Comparison of ENCODE assay signal across 25 mouse cellular contexts in genomic region chr14:77819841-77820240, GRCm38 (mm10).
"Had no signal": no experiment of that assay in that cellular context is flagged by ENCODE, and none has a peak within 500 bp of the region (broad histone marks: within the 10 kb centered on the region; RNA-seq: fewer than 3 reads in every experiment).

No protein-coding gene starts in this region.

- H3K27ac ChIP-seq: embryonic facial prominence, embryonic 10.5 days; embryonic facial prominence, embryonic 12.5 days; embryonic facial prominence, embryonic 13.5 days; embryonic facial prominence, embryonic 15.5 days; forebrain, embryonic 10.5 days; forebrain, embryonic 12.5 days; forebrain, embryonic 13.5 days; forebrain, embryonic 15.5 days; heart, adult 2 months; heart, embryonic 10.5 days had no signal

- DNase-seq: cerebellum, adult 18-20 months; cerebellum, adult 2 months; cerebellum, adult 8-10 months; cerebellum, adult 9-10 months; cerebellum, adult 9-11 months; cerebellum, postnatal 10 days; cerebellum, postnatal 14 days; cerebellum, postnatal 25 days; cerebellum, postnatal 36 days; embryo, embryonic 11 days; forebrain, postnatal 0 days; gastrocnemius, postnatal 14 days; gastrocnemius, postnatal 36 days; heart, adult 18-20 months; heart, adult 2 months had no signal

- H3K4me3 ChIP-seq: embryonic facial prominence, embryonic 10.5 days; embryonic facial prominence, embryonic 12.5 days; embryonic facial prominence, embryonic 13.5 days; embryonic facial prominence, embryonic 15.5 days; erythroblast, embryonic 14.5 days; forebrain, embryonic 10.5 days; forebrain, embryonic 12.5 days; forebrain, embryonic 13.5 days; forebrain, embryonic 15.5 days; heart, adult 2 months; heart, embryonic 10.5 days had no signal
